Mouse (Mus musculus): ENCODE data around the gene Zranb1.

The Zranb1 gene

GRCm38 (mm10) chr7:132996391-132996790 lies 65.4 kb downstream of the Zranb1 start:
- in situ Hi-C loops (cut with MboI, MseI) = no loop called here

GRCm38 (mm10) chr7:132998639-132999038 lies 67.7 kb downstream of the Zranb1 start:
- in situ Hi-C loops (cut with MboI, MseI) = no loop called here

GRCm38 (mm10) chr7:132999061-132999460 lies 68.1 kb downstream of the Zranb1 start:
- in situ Hi-C loops (cut with MboI, MseI) = no loop called here

GRCm38 (mm10) chr7:133001388-133001787 lies 70.4 kb downstream of the Zranb1 start:
- in situ Hi-C loops (cut with MboI, MseI) = loop anchor here (5.0 to 10.0 kb wide), 3 partner anchors 104 to 349 kb away; no protein-coding TSS in a partner anchor

GRCm38 (mm10) chr7:133002271-133002670 lies 71.3 kb downstream of the Zranb1 start:
- in situ Hi-C loops (cut with MboI, MseI) = loop anchor here (5.0 to 10.0 kb wide), 3 partner anchors 105 to 350 kb away; no protein-coding TSS in a partner anchor

GRCm38 (mm10) chr7:133003421-133003820 lies 72.5 kb downstream of the Zranb1 start:
- in situ Hi-C loops (cut with MboI, MseI) = loop anchor here (5.0 to 10.0 kb wide), 3 partner anchors 106 to 351 kb away; no protein-coding TSS in a partner anchor

GRCm38 (mm10) chr7:133005772-133006171 lies 74.8 kb downstream of the Zranb1 start:
- in situ Hi-C loops (cut with MboI, MseI) = loop anchor here in 1 of 2 experiments (10.0 kb wide), 1 partner anchor 111 kb away; no protein-coding TSS in a partner anchor

GRCm38 (mm10) chr7:133007343-133007742 lies 76.4 kb downstream of the Zranb1 start:
- in situ Hi-C loops (cut with MboI, MseI) = loop anchor here in 1 of 2 experiments (10.0 kb wide), 1 partner anchor 113 kb away; no protein-coding TSS in a partner anchor

GRCm38 (mm10) chr7:133008663-133009062 lies 77.7 kb downstream of the Zranb1 start:
- in situ Hi-C loops (cut with MboI, MseI) = loop anchor here in 1 of 2 experiments (10.0 kb wide), 1 partner anchor 114 kb away; no protein-coding TSS in a partner anchor

GRCm38 (mm10) chr7:133009676-133010075 lies 78.7 kb downstream of the Zranb1 start:
- in situ Hi-C loops (cut with MboI, MseI) = loop anchor here in 1 of 2 experiments (10.0 kb wide), 1 partner anchor 115 kb away; no protein-coding TSS in a partner anchor

GRCm38 (mm10) chr7:133010477-133010876 lies 79.5 kb downstream of the Zranb1 start:
- in situ Hi-C loops (cut with MboI, MseI) = no loop called here

- in situ Hi-C loops (cut with MboI, MseI) = no loop called here
These were observed 80.2 kb downstream of the Zranb1 start for GRCm38 (mm10) chr7:133011191-133011590.

GRCm38 (mm10) chr7:133011611-133012010 lies 80.7 kb downstream of the Zranb1 start:
- in situ Hi-C loops (cut with MboI, MseI) = no loop called here

GRCm38 (mm10) chr7:133012637-133013366 lies 81.9 kb downstream of the Zranb1 start:
- in situ Hi-C loops (cut with MboI, MseI) = no loop called here

- in situ Hi-C loops (cut with MboI, MseI) = no loop called here
These were observed 83.0 kb downstream of the Zranb1 start for GRCm38 (mm10) chr7:133013923-133014322.

GRCm38 (mm10) chr7:133014631-133015030 lies 83.7 kb downstream of the Zranb1 start:
- in situ Hi-C loops (cut with MboI, MseI) = no loop called here

GRCm38 (mm10) chr7:133015416-133016070 lies 84.6 kb downstream of the Zranb1 start:
- in situ Hi-C loops (cut with MboI, MseI) = no loop called here

GRCm38 (mm10) chr7:133018961-133019360 lies 88.0 kb downstream of the Zranb1 start:
- in situ Hi-C loops (cut with MboI, MseI) = no loop called here

GRCm38 (mm10) chr7:133019481-133020020 lies 88.6 kb downstream of the Zranb1 start:
- in situ Hi-C loops (cut with MboI, MseI) = no loop called here

- in situ Hi-C loops (cut with MboI, MseI) = loop anchor here in 1 of 2 experiments (25.0 kb wide), 1 partner anchor 588 kb away; the partner anchor contains the start of gene Tex36
These were observed 93.8 kb downstream of the Zranb1 start for GRCm38 (mm10) chr7:133024694-133025093.

- in situ Hi-C loops (cut with MboI, MseI) = loop anchor here in 1 of 2 experiments (25.0 kb wide), 1 partner anchor 584 kb away; the partner anchor contains the start of gene Tex36
These were observed 97.0 kb downstream of the Zranb1 start for GRCm38 (mm10) chr7:133027930-133028329.

- in situ Hi-C loops (cut with MboI, MseI) = loop anchor here in 1 of 2 experiments (25.0 kb wide), 1 partner anchor 583 kb away; the partner anchor contains the start of gene Tex36
These were observed 98.1 kb downstream of the Zranb1 start for GRCm38 (mm10) chr7:133029004-133029403.
